Mouse (Mus musculus) layer of hippocampus, adult 11-12 months (tissue): ENCODE data around the gene Trim63.

ENCODE experiments used
- DNase-seq: peaks from one replicate; pipeline ENCODE4 v3.0.0; 2022; ENCODE audit warnings: low spot score

Trim63 gene

GRCm38 (mm10) chr4:134342213-134342779, 27.4 kb downstream of the Trim63 start:
- DNase-seq = no peak

DNA sequence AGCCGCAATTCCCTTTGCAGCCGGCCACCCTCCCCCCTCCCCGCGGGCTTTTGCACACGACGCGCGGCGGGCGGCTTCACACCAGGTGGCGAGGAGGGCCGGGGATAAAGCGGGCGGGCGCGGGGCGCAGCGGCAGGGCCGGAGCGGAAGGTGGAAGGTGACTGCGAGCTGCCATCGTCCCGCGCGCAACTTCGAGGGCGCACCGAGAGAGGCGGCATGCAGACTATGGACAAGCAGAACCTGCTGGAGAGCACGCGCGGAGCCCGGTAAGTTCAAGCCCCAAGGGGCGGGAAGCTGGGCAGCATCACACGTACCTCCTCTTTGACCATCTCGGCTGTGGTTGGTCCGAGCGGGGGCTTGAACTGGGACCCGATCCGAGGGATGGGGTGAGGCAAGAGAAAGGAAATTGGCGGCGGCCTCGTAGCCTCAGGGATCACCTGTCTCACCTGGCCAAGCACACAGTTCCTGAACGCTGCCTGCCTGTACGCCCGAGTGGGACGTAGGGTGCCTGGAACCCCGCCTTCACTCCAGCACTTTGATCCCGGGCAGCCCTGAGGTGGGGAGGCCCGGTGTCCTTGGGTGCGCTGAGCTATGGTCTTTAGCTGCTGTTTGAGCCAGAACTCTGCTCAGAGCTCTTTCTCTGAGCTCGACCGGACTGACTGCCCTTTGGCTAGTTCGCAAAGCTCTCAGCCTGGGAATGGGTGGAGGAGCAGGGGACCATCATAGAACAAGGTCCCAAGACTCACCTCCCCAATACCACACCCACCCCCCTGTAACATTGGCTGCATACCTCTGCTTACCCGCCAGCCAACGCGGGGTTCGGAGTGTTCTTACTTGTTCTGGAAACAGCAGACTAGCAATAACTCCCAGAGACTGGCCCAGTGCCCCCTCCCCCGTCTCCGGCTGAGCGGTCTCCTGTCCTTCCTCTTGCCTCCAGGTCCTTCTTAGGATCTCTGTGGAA, 28.4 kb downstream of the Trim63 start, which contains the start of gene Slc30a2:
Slc30a2 (plus strand) TSS at position 111 of the 961 bp plus-strand sequence.
- no peak for DNase-seq

DNA sequence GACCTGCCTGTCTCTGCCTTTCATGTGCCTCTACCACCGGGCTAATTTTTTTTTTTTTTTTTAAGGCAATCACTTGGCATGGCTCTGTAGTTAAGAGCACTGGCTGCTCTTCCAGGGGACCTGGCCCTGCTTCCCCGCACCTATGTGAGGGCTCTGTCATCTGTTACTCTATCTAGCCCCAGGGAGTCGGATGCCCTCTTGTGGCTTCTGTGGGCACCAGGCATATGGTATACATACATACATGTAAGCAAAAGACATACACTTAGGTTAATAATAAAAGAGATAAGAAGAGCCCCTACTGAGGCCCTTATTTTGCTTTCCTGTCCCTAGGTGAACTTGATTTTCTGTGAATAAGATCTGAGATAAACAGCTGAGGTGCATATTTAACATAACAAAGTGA, 29.7 kb downstream of the Trim63 start:
- DNase-seq = no peak

DNA sequence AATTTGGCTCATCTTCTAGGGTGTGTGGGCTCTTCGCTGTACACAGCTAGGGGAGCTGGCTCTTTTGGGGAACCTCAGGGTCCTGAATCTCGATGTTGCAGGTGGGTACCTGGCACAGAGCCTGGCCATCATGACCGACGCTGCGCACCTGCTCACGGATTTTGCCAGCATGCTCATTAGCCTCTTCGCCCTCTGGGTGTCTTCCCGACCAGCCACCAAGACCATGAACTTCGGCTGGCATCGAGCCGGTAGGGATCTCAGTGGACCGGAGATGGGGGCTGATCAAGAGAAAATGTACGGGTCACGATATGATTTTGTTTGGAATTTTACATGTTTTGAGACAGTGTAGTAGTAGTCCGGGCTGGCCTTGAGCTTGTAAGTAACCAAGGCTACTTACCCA, 30.9 kb downstream of the Trim63 start:
- no peak for DNase-seq

DNA sequence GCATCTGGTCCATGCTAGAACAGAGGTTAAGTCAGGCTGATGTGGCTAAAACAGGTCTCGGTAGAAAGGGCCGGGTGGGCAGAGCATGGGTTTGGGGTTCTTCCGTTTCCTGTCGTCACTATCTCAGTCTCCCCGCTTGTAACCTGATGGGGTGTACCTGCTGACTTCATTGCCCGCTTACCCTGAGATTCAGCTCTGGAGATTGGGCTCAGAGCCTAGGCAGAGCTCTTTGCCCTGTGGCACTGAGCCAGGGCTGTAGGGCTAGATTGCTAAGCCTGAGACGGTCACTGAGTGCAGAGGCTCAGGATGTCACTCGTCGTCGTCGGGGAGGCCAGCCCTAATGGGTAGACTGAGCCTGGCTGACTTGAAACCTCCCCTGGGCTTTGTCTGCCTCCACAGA, 33.2 kb downstream of the Trim63 start:
- DNase-seq = no peak

DNA sequence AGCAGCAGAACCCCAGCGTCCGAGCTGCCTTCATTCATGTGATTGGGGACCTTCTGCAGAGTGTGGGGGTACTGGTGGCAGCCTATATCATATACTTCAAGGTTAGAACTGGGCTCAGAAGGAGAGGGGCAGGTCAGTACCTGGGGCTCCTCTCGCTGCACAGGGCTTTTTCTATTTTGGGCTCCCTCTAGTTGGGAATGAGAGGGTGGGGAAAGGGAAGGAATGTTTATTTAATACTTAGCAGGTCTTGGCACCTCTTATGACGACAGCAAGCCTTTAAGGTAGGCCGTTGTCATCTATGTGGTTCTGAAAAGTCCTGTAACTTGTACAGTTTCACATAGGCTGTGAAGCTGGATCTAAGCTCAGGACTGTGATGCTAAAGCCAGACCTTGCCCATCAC, 33.6 kb downstream of the Trim63 start:
- DNase-seq = no peak

DNA sequence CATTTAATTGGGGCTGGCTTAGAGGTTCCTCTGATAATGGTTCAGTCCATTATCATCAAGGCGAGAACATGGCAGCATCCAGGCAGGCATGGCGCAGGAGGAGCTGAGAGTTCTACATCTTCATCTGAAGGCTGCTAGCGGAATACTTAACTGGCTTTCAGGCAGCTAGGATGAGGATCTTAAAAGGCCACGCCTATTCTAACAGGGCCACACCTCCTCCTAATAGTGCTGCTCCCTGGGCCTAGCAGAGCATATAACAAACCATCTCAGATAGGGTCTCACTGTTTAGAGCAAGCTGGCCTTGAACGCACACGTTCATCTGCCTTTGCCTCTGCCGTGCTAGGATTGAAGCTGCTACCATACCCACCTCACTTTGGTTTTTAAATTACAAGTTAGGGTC, 34.9 kb downstream of the Trim63 start:
- DNase-seq = no peak

DNA sequence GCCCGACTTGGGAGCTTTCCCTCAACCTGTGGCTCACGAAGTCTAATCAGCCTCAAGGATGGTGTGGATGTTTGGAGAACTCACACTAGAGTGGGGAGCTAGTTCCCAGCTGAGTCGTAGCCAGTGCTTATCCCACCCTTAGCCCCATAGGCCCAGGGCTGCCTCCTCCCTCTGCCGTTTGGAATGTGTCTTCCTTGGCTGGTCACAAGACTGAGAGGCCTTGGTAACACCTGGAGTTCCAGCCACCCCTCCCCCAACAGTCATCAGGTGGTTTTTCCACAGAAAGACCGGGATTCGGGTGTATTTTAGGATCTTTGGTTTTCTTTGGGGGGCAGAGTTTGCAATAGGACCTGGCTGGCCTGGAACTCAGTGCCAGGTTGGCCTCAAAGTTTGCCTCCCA, 35.7 kb downstream of the Trim63 start:
- no peak for DNase-seq

- DNase-seq = no peak
These were observed 36.7 kb downstream of the Trim63 start for GRCm38 (mm10) chr4:134351329-134352260.

- DNase-seq = no peak
These were observed 37.4 kb downstream of the Trim63 start for GRCm38 (mm10) chr4:134352261-134352707.

DNA sequence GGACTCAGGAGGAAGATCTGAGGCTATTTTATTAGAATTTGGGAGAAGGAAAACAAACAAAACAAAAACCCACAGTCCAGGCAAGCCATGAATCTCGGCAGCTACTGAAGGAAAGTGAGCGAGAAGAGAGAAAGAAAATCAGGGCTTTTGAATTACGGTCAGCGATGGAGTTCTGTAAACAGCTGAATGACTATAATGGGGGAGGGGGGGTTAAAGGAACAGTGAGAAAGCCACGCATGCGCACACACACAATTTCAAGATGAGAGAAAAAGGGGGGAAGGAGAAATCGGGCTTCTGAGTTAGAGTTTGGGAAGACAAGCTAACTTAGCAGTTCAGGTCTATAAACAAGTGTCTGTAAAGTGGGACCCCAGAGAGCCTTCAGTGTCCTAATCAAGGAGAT, 38.0 kb downstream of the Trim63 start:
- DNase-seq = no peak

DNA sequence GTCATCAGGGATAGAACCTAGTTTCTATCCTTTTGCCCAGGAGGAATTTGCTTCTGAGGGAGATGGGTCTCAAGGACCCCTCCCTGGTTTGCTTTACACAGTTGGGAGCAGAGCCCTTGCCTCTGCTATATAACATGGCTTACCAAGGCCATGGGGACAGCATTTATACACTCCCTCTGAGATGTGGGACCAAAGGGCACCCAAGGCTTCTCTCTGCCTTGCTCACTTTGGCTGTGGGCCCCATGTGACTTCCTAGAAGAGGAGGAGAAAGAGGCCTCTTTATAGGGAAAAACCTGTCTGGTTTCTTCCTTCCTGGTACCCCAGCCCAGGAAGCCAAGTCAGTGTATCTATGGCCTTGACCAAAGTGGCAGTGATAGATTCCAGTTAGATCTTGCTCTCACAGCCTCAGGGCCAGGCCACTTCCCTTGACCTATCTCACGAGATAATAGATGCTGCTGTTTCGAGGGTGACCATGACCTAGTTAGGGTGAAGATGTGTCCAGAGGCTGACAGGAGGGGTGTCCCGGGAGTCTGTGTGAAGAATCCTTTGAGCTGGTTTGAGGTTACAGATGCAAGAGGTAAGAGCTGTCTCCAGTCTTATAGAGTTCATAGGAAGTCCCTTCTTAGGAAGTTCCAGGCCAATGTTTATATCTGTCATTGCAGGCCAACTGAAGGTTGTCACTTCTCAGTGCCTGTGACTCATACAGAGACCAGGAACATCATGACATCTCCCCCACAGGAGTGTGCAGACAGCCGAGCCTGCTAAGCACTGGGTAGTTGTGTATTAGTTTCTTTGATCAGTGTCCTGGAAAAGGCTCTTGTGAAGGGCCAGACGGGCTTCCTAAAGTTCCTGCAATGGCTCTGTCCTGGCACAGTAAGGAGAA, 38.8 kb downstream of the Trim63 start:
- no peak for DNase-seq

GRCm38 (mm10) chr4:134355841-134356452, 41.0 kb downstream of the Trim63 start:
- no peak for DNase-seq

GRCm38 (mm10) chr4:134356591-134357460, 41.9 kb downstream of the Trim63 start:
- peak; percentile 80 for DNase-seq

GRCm38 (mm10) chr4:134357461-134357771, 42.5 kb downstream of the Trim63 start:
- DNase-seq = no peak

GRCm38 (mm10) chr4:134359649-134360048, 44.7 kb downstream of the Trim63 start:
- DNase-seq = no peak

- DNase-seq = no peak
These were observed 46.3 kb downstream of the Trim63 start for GRCm38 (mm10) chr4:134361215-134361614.

DNA sequence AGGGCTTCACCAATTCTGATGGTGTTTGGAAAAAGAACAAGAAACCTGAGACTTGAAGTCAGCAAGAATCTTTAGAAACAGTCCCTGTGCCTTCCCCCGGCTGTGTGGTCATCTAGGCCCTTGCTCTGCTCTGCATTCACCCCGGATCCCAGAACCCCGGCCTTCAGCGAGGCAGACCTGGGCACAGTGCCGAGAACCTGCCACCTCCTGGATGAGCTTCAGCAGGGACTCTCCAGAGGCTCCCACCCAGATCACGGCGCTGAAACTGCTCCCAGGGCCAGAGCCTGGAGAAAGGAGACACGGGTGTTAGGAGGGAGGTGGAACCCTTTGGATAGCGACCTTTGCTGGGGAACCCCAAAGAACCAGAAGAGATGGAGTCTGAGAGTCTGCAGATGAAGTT, 47.2 kb downstream of the Trim63 start:
- no peak for DNase-seq

- DNase-seq = peak; percentile 48
These were observed 47.7 kb downstream of the Trim63 start for GRCm38 (mm10) chr4:134362586-134362985.

DNA sequence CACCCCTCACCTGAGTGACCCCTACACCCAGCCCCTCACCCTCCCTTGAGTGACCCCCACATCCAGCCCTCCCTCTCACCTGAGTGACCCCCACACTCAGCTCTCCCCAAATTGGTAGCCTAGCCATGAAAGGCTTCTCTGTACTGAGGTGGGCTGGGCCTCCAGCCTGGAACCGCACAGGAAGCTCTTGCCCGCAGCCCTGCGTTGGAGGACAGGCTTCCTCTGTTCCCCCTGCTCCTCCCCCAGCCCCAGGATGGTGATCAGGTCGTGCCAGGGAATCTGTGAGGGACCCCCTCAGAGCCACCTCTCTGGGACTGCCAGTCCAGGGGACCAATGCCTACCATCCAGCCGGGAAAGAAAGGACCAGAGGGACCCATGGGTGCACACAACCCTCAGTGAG, 50.4 kb downstream of the Trim63 start:
- no peak for DNase-seq
